Mouse (Mus musculus) heart, postnatal 0 days (tissue): ENCODE data around the gene Pou2f1.

Experiments used
- CTCF ChIP-seq: IDR thresholded peaks from 2 replicates; pipeline ENCODE4 v1.5.1; 2016; ENCODE audit warnings: antibody characterized with exemption, control low read depth, low read depth
- EP300 ChIP-seq: IDR thresholded peaks from 2 replicates; pipeline ENCODE4 v1.6.1; 2016; ENCODE audit warnings: antibody characterized with exemption, low read depth

DNA sequence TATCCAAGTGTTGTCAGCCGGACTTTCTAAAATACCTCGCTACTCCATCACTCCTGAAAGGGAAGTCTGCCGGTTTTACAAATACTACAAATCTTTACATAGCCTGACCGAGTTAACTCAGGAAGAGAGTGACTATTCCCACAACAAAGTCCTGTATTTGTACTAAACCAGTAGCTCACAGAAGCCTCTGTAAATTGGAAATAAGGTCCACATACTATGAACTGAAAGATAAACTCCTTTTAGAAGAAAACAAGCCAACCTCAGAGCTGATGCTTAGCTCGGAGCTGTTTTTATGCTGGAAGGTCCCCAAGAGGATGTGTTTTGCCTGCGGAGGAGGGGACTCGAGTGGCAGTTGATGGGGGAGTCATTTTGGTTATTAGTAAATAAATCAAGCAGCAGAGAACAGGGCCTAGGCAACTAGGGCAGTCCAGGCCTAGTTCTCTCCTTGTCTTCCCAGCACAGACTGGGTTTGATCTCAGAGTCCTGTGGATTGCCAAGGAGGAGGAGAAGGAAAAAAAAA is 1.8 kb downstream of the Pou2f1 start:
- TF ChIP-seq CTCF (no peak), EP300 (no peak)
